Mouse (Mus musculus): ENCODE data around the gene Slc36a3.
A peak's percentile ranks its signal among the peaks of the same experiment; 100 is the strongest.

Gene Slc36a3

GRCm38 (mm10) chr11:55151608-55152007 is at the start of gene Slc36a3:
TSS of gene Slc36a3 (minus strand) at chr11:55151708.
- no peak for DNase-seq (ENCODE audit: extremely low read depth, insufficient read length, low spot score)

GRCm38 (mm10) chr11:55197740-55198510 is 46.4 kb upstream of the Slc36a3 start:
- DNase-seq (ENCODE audit: extremely low read depth, insufficient read length, low spot score) = no peak

- no peak for DNase-seq (ENCODE audit: extremely low read depth, insufficient read length, low spot score)
Measured at GRCm38 (mm10) chr11:55197086-55197485, 45.6 kb upstream of the Slc36a3 start.

DNA sequence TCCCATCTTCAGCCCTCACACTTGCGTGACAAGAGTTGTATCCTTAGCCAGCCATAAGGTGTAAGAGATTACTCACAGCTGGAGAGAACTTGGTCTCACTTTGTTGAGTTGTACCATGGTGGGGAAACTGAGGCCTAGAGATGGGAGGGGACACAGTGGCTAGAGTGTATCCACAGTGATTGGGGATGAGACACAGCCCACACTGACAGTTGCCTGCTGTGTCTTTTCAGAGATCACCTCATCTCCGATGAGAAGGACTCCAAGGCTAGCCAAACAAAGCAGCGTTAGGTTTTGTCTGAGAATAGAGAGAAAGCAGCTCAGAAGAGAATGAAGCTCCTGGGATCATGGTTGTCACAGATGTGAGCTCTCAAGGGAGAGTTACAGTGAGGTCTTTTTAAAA is 38.7 kb upstream of the Slc36a3 start:
- DNase-seq (ENCODE audit: extremely low read depth, insufficient read length, low spot score) = no peak

DNA sequence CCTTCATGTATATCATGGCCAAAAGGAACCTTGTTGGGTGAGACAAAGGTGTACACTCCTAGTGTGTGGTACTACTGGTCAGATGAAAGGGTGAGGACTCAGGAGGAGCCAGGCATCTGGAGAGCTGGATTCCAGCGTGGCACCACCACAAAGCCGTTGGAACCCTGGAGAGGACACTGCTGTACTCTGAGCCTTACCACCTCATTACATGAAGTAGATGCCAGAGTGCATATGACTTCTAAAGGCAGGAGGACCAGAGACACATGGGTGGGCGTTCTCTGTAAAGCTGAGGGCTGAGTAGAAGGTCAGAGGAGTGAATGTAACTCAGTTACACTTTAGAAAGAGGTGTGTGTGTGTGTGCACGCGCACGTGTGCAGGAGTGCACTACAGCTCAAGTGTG is 36.3 kb upstream of the Slc36a3 start:
- DNase-seq (ENCODE audit: extremely low read depth, insufficient read length, low spot score) = no peak

GRCm38 (mm10) chr11:55187292-55187691 is 35.8 kb upstream of the Slc36a3 start:
- DNase-seq (ENCODE audit: extremely low read depth, insufficient read length, low spot score) = peak; percentile 25

- peak; percentile 31 for DNase-seq (ENCODE audit: extremely low read depth, insufficient read length, low spot score)
Measured at GRCm38 (mm10) chr11:55184733-55185291, 33.3 kb upstream of the Slc36a3 start, which contains the start of gene Slc36a2. TSS of gene Slc36a2 (minus strand) at chr11:55185077.

GRCm38 (mm10) chr11:55184246-55184645 is 32.7 kb upstream of the Slc36a3 start:
- no peak for DNase-seq (ENCODE audit: extremely low read depth, insufficient read length, low spot score)

DNA sequence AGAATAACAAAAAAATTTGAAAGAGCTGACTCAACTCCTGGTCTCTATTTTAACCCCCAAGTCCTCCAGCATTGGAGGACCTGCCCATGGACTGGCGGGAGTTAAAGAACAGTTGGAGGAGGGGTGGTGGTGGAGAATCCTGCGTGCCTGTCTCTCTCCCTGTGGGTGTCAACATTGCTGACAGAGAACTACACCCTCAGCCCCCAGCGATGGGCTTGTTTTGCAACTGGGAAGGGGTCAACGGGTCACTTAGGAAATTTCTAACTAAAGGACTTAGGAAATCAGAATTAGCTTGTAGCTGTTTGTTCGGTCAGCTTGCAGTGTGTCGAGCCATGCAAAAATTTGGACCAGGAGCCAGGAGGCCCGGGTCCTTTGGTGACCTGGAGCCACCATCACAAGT is 31.6 kb upstream of the Slc36a3 start:
- no peak for DNase-seq (ENCODE audit: extremely low read depth, insufficient read length, low spot score)

DNA sequence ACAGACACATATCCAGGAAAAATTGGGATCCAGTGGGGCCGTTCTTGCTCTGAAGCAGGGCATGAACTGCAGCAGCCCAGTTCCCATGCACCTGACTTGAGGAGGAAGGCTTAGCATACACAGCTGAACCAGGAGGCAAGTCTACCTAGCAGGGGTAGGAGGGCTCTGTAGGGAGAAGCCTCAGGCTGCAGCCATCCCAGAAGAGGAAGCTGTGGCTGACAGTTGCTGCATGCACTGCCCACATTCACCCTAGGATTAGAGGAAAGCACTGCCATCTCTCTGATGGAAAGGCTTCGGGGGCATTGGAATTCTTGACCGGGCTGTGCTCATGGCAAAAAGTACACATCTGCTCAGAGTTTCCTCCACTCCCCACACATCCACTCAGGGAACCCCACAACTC is 28.3 kb upstream of the Slc36a3 start:
- no peak for DNase-seq (ENCODE audit: extremely low read depth, insufficient read length, low spot score)

- DNase-seq (ENCODE audit: extremely low read depth, insufficient read length, low spot score) = no peak
Measured at GRCm38 (mm10) chr11:55178830-55179229, 27.3 kb upstream of the Slc36a3 start.

- no peak for DNase-seq (ENCODE audit: extremely low read depth, insufficient read length, low spot score)
Measured at GRCm38 (mm10) chr11:55170501-55170900, 19.0 kb upstream of the Slc36a3 start.

DNA sequence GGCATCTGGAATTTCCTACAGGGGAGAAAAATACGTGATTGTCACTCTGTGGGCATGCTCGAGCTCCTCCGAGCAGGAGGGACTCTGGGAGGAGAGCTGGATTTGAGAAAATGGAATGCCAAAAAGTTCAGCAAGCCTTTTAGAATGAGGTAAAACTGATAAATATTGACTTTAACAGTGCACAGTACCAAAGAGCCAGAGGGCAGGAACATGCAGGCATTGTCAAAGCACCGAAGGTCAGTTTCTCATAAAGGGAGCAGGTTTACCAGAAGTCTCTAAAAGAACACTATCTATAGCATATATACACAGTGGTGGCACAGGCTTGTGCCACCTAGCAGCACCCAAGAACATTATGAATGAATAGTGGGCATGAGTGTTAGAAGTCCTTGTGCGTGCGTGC is 17.4 kb upstream of the Slc36a3 start:
- DNase-seq (ENCODE audit: extremely low read depth, insufficient read length, low spot score) = no peak

- no peak for DNase-seq (ENCODE audit: extremely low read depth, insufficient read length, low spot score)
Measured at GRCm38 (mm10) chr11:55168504-55168903, 17.0 kb upstream of the Slc36a3 start.

GRCm38 (mm10) chr11:55165748-55166147 is 14.2 kb upstream of the Slc36a3 start:
- DNase-seq (ENCODE audit: extremely low read depth, insufficient read length, low spot score) = no peak

GRCm38 (mm10) chr11:55164723-55165122 is 13.2 kb upstream of the Slc36a3 start:
- peak; percentile 19 for DNase-seq (ENCODE audit: extremely low read depth, insufficient read length, low spot score)

- DNase-seq (ENCODE audit: extremely low read depth, insufficient read length, low spot score) = peak; percentile 16
Measured at GRCm38 (mm10) chr11:55162670-55163069, 11.2 kb upstream of the Slc36a3 start.

GRCm38 (mm10) chr11:55158785-55159359 is 7.4 kb upstream of the Slc36a3 start:
- peak; percentile 29 for DNase-seq (ENCODE audit: extremely low read depth, insufficient read length, low spot score)

- DNase-seq (ENCODE audit: extremely low read depth, insufficient read length, low spot score) = no peak
Measured at GRCm38 (mm10) chr11:55155070-55155421, 3.5 kb upstream of the Slc36a3 start.

DNA sequence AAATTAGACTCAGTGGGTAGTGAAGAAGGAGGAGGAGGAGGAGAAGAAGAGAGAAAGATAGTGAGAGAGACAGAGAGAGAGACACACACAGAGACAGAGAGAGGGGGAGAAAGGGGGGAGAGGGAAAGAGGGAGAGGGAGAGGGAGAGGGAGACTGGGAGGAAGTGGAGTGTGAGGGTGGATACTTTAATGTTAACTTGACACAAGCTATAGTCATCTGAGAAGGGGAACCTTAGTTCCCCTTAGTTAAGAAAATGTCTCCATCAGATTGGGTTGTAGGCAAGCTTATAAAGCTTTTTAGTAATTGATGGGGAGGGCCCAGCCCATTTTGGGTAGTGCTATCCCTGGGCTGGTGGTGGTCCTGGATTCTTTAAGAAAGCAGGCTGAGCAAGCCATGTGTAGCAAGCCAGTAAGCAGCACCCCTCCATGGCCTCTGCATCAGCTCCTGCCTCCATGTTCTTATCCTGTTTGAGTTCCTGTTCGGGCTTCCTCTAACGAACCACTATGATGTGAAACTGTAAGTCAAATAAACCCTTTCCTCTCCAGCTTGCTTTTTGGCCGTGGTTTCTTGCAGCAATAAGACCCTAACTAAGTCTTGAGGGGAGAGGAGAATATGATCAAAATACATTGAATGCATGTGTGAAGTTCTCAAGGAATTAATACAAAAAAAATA is 3.0 kb upstream of the Slc36a3 start:
- no peak for DNase-seq (ENCODE audit: extremely low read depth, insufficient read length, low spot score)

- DNase-seq (ENCODE audit: extremely low read depth, insufficient read length, low spot score) = no peak
Measured at GRCm38 (mm10) chr11:55148461-55148860, 3.0 kb downstream of the Slc36a3 start.

GRCm38 (mm10) chr11:55147423-55147822 is 4.1 kb downstream of the Slc36a3 start:
- no peak for DNase-seq (ENCODE audit: extremely low read depth, insufficient read length, low spot score)

All from 3134 (cell line).